ENCODE assay signal across 8 mouse cellular contexts in the genomic region with DNA sequence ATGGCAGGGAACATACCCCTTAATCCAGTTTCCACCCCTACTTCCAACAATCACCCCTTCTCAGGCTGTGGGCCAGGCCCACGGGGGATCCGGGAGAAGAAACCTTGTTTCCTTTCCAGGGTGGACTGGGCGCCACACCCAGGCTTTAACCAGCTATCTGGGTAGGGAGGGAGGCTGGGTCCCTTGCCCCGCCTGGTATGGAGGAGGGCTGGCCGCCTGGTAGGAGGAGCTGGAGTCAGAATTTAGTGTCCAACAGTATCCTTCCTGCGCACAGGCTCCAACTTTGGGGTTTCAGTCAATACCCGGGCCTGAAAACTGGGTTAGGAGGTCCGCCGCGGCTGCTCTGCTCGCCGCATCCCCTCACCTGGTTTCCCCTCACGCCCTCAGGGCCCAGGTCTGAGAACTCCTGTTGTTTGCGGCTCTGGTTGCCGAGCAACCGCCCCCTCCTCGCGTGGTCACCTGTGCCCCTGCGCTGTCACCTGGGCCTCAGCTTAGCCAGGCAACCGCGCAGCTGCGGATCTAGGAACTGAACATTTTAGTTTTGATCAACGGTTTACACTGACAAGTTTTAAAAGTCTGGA. TPM values are rescaled to one million over a fixed set of nuclear protein-coding genes. Genes with fewer than 3 reads are reported as not detected.
DNase-seq lines count a peak whose midpoint lies in the region; ATAC-seq lines count a peak whose summit lies in the region.

TSS of gene Tekt2 (minus strand) at position 408 of the 581 bp plus-strand sequence.

- ATAC-seq in heart, embryonic 14.5 days (ENCODE audit: insufficient number of reproducible peaks, insufficient read depth, low FRiP score, low read depth): no peak
- ATAC-seq in hindbrain, embryonic 14.5 days (ENCODE audit: low FRiP score): no peak
- no peak for ATAC-seq in midbrain, embryonic 13.5 days
- no peak for ATAC-seq in granulocyte monocyte progenitor cell, adult 5-6 weeks (replicated peaks; ENCODE audit: poor library complexity, severe bottlenecking)

- H3K4me1 ChIP-seq in heart, embryonic 14.5 days (ENCODE audit: control insufficient read depth in 2 of 2, insufficient read depth in 2 of 2, low read length in 2 of 2): peaks cover 9 to 12% of the 10 kb centered on the region in 2 experiments
- peaks cover 16% of the 10 kb centered on the region for H3K4me1 ChIP-seq in hindbrain, embryonic 14.5 days (replicated peaks; ENCODE audit: control insufficient read depth, insufficient read depth, low read length)
- H3K4me1 ChIP-seq in midbrain, embryonic 13.5 days (replicated peaks): peaks cover 11% of the 10 kb centered on the region

- peak within 1 kb of the TSS; percentile 34; the same call in 1 of the 2 replicates for H3K9ac ChIP-seq in heart, embryonic 14.5 days (ENCODE audit: low read length)
- no peak within 1 kb of the TSS for H3K9ac ChIP-seq in hindbrain, embryonic 14.5 days
- 0 out of 2 replicates have a peak within 1 kb of the TSS, but pooled peaks have one; percentile 1 for H3K9ac ChIP-seq in midbrain, embryonic 13.5 days (replicated peaks)

- peak within 1 kb of the TSS; percentile 54 for H3K4me2 ChIP-seq in heart, embryonic 14.5 days (ENCODE audit: low read length)
- peak within 1 kb of the TSS; percentile 36 for H3K4me2 ChIP-seq in hindbrain, embryonic 14.5 days (replicated peaks)
- H3K4me2 ChIP-seq in midbrain, embryonic 13.5 days (replicated peaks): peak within 1 kb of the TSS; percentile 5

- H3K9me3 ChIP-seq in heart, embryonic 14.5 days (ENCODE audit: control insufficient read depth, low read length): no peaks in the 10 kb centered on the region
- no peaks in the 10 kb centered on the region for H3K9me3 ChIP-seq in hindbrain, embryonic 14.5 days (ENCODE audit: control insufficient read depth, low read length)
- no peaks in the 10 kb centered on the region for H3K9me3 ChIP-seq in midbrain, embryonic 13.5 days

- no peak for DNase-seq in heart, adult 8-10 months (ENCODE audit: low spot score)
- DNase-seq in c-Kit-positive CD71-positive TER-119-negative erythroid progenitor cells, embryonic 14.5 days (ENCODE audit: low read depth): peak; percentile 25
- DNase-seq in hindbrain, embryonic 14.5 days (ENCODE audit: low spot score): no peak
- DNase-seq in spleen, adult 12 weeks (ENCODE audit: low spot score): no peak
- DNase-seq in gastrocnemius, adult 8-10 months (ENCODE audit: low spot score in 2 of 2): no peak

- H3K27me3 ChIP-seq in heart, embryonic 14.5 days (ENCODE audit: control insufficient read depth, insufficient read depth, low read length): peaks cover 24% of the 10 kb centered on the region
- H3K27me3 ChIP-seq in hindbrain, embryonic 14.5 days (ENCODE audit: control insufficient read depth, insufficient read depth, low read length): peaks cover 13% of the 10 kb centered on the region
- peaks cover 20% of the 10 kb centered on the region for H3K27me3 ChIP-seq in midbrain, embryonic 13.5 days

- H3K36me3 ChIP-seq in heart, embryonic 14.5 days (ENCODE audit: control insufficient read depth, insufficient read depth, low read length): no peaks in the 10 kb centered on the region
- no peaks in the 10 kb centered on the region for H3K36me3 ChIP-seq in hindbrain, embryonic 14.5 days (replicated peaks; ENCODE audit: control insufficient read depth, insufficient read depth)
- no peaks in the 10 kb centered on the region for H3K36me3 ChIP-seq in midbrain, embryonic 13.5 days

- H3K27ac ChIP-seq in heart, embryonic 14.5 days (replicated peaks in 1 of 2; ENCODE audit: control insufficient read depth in 1 of 2, insufficient read depth in 1 of 2, low read depth in 2 of 2, low read length in 2 of 2): no peak within 1 kb of the TSS
- H3K27ac ChIP-seq in hindbrain, embryonic 14.5 days: 0 out of 2 replicates have a peak within 1 kb of the TSS, but pooled peaks have one; percentile 26
- H3K27ac ChIP-seq in midbrain, embryonic 13.5 days: no peak within 1 kb of the TSS

- 17% methylated on average over 23 of the region's 23 CpGs for WGBS in heart, embryonic 14.5 days
- 13% methylated on average over 23 of the region's 23 CpGs for WGBS in hindbrain, embryonic 14.5 days
- 13% methylated on average over 23 of the region's 23 CpGs for WGBS in midbrain, embryonic 13.5 days

- H3K4me3 ChIP-seq in heart, embryonic 14.5 days (ENCODE audit: control insufficient read depth in 1 of 2, insufficient read depth in 1 of 2, low read depth in 1 of 2, low read length in 2 of 2): peak within 1 kb of the TSS in 1 of 2 experiments; percentile 13; a peak in 1 of 4 replicates
- no peak within 1 kb of the TSS; the same call in 1 of the 2 replicates for H3K4me3 ChIP-seq in hindbrain, embryonic 14.5 days (replicated peaks; ENCODE audit: low read length)
- no peak within 1 kb of the TSS for H3K4me3 ChIP-seq in midbrain, embryonic 13.5 days (replicated peaks)

RNA-seq across cellular contexts. Expression of gene Tekt2, which starts in this region (rescaled TPM):
- 0.89 and 0.96 TPM in 2 replicates for polyA plus RNA-seq in heart, embryonic 14.5 days (2014; fragmentation: Nextera tagmentation; extraction: Ambion mirVana)
- total RNA-seq in heart, adult 8-10 months (2022): under 1 TPM in 2 of 4 experiments, not detected in 2; 0.47 to 0.95 TPM
- polyA plus RNA-seq in hindbrain, embryonic 14.5 days (2014; fragmentation: Nextera tagmentation; extraction: Ambion mirVana): 7.2 and 8.2 TPM in 2 replicates
- polyA plus RNA-seq in midbrain, embryonic 13.5 days (2015; fragmentation: Nextera tagmentation; extraction: Ambion mirVana): 6.9 and 8.9 TPM in 2 replicates
- total RNA-seq in granulocyte monocyte progenitor cell, adult 5-6 weeks (2014; fragmentation: Nextera tagmentation): not detected in 2 replicates
- total RNA-seq in granulocyte monocyte progenitor cell, adult 5-6 weeks (2017): not detected in 2 replicates
- total RNA-seq in gastrocnemius, adult 8-10 months (2022): under 1 TPM in 3 of 4 experiments, not detected in 1; 0.17 to 0.87 (median 0.40) TPM
